Mouse (Mus musculus) c-Kit-positive CD71-negative TER-119-negative erythroid progenitor cells, embryonic 14.5 days (primary cell): ENCODE data around the gene Fgfr2.

ENCODE experiments used
- DNase-seq: peaks from one replicate; pipeline ENCODE4 v3.0.0-alpha.2; 2013; ENCODE audit warnings: low read depth

The Fgfr2 gene

DNA sequence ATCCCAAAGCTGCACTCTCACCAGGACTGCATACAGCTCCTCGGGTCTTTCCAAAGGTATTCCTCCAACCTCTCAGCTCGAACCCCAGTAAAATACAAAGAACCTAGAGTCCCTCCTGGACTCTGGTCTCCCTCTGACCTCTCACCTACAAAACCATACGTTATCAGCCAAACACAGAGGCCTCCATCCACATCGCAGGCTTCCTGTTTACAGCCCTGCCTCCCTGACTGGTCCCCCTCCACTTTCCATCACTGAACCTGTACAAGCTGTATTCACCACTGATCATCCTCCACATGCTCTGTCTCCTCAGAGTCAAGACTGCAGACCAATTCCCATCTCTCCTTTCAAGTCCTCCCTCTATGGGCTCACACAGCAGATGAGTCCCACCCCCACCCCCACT, 628.9 kb downstream of the Fgfr2 start:
- no peak for DNase-seq

DNA sequence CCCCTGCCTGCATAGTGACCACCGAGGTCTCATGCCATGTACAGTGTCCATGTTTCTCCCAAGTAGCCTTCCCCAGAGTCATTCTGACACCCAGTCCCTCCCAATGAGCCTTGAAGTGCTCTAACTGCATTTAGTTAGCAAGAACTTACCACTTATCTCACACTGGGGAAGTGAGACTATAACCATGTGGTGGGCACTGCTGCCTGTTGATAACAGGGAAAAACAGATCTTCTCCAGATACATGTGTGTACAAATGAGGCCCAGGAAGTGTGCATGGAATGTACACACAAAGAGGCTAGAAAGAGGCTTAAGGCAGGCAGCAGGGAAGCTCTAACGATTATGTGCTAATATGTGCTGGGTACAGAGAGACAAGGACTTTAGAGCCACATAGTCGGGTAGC, 629.5 kb downstream of the Fgfr2 start:
- peak; percentile 14 for DNase-seq

DNA sequence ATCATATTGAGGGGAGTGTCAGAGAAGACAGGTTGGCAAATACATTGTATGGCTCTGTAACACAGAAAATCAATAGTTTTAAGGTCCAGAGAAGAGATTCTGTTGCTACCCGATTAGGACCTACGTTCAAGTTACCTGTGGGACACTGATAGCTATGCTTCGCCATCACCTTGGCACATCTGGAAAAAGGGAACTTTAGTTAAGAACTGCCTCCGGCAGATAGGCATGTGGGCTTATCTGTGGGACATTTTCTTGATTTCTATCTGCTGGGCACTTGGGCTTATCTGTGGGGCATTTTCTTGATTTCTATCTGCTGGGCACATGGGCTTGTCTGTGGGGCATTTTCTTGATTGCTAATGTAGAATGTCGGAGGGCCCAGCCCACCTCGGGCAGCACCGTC, 631.2 kb downstream of the Fgfr2 start:
- no peak for DNase-seq

DNA sequence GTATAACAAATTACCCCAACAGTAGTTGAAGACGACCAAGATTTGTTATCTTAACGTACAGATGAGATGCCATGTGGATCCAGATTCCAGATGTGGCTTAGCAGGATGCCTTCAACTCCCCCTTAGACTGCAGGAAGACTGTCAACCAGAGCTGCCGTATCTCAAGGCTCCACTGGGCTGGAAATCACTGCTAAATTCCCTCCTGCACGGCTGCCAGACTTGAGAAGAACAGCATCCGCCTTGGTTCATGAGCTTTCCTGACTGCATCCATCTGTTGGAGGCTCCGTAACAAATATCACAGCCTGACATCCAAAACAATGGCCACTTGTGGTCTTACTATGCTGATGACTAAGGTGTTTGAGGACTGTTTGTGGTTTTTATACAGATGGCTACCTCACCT, 635.8 kb downstream of the Fgfr2 start:
- DNase-seq: no peak

DNA sequence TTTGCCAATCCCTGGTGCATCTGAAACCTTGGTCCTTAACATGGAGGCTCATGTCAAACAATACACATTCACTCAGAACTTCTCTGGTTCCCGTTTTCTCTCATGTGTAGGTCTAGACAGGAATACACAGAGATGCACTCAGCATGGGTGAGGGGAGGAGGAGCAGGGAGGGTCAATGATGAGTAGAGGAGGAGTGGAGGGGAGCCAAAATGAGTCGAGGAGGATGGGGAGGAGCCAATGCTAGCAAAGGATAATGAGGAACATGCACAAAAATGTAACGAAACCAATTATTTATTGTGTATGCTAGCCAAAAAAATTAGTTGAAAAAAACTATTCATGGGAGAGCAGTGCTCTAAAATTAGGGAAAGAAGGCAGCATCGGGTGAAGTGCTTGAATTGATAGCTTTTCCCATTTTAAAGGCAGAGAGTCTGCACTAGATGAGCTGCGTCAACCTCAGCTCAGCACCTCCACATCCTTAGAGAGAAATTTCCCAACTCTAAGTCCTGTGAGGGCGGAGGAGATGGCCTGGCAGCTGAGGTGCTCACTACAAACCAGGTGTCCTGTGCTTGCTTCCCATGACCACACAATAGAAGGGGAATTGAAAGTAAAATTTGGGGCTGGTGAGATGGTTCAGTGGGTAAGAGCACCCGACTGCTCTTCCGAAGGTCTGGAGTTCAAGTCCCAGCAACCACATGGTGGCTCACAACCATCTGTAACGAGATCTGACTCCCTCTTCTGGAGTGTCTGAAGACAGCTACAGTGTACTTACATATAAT, 636.6 kb downstream of the Fgfr2 start:
- DNase-seq: no peak

DNA sequence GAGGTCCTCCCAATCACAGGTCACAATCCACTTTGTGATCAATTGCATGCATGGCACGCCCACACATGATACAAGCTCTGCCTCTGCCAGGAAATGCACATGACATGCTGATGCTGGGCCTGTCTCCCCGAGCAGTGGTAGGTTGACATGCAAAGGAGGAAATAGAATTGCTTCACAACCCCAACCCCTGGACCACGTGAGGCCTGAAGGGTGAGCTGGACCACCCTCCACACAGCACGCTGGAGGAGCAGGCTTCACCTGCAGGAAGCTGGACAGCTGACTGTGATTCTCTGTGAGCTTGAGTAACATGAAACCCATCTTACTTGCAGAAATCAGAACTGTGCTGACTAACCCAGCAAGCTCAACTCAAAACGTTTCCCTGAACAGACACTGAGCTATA, 638.7 kb downstream of the Fgfr2 start:
- no peak for DNase-seq

DNA sequence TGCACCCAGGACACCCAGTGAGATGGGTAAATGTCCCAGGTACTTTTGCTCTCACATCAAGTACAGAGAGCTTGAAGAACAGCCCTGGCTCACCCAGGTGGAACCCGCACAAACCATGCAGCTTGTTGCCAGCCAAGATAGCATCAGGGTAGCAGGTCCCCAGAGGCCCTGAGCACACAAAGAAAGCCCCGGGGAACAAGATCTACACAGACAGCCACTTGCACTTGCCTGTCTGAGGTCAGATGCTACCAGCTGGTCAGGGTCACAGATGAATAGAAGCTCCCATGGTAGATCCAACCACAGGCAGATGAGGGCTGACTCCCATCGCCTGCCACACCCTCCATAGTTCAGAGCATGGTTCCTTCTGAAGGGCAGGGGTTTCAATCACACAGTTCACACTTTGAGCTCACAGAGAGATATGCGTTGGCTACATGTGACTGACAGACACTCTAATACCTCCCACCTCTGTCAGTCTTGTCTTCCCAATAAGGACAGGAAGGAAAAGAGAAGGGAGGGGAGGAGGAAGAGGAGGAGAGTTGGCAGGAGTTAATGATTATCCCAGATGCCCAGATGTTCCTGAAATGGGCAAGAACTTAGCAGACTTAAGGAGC, 642.3 kb downstream of the Fgfr2 start:
- no peak for DNase-seq

DNA sequence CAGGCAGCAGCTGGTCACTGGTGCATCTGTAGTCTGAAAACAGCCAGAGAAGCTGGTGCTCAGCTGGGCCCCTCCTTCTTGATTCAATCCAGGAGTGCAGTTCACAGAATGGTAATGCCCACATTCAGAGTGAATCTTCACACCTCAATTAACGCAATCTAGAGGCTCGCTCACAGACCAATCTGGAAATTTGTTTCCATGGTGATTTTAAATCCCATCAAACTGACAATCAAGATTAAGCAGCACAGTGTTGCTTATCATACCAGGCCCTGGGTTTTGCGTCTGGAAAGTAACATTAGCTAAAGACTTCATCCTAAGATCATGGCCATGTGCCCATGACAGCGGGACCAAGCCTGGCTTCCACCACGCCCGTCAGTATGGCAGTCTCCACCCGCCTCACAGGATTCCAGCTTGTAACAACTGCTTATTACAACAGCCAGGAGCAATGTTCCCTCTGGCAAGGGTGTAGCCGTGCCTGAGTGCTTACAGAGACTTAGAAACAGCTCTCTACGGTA, 644.8 kb downstream of the Fgfr2 start:
- DNase-seq: no peak

DNA sequence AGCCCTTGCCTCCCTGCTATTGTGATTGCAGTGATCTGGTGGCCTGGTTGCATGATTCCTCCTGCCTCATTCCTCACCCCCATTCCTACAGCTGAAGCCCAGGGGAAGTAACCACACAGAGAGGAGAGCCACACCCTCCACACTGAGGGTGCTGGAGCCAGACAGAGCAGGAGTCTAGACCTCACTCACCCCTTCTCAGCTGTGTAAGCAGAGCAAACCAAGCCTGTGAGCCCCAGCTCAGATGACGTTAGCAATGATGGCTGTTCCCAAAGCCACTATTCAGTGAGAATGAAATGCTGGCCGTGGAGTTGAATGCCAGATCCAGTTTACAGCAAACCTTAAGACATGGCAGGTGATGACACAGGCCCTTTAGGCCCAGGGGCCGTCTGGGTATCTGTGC, 645.4 kb downstream of the Fgfr2 start:
- DNase-seq: no peak

DNA sequence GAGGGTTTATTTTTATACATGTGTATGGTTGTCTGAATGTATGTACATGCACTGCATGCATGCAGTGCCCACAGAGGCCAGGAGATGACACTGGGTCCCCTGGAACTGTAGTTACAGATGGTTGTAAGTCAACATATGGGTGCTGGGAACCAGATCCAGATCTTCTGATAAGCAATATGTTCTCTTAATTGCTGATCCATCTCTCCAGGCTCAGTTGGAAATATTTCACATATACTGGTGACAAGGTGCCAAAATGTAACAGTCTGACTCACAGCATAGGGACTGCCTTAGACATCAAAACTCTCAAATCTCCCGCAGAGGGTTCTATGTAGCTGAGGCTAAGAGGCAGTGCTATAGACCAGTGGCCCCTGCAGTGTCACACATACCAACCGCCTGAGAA, 646.7 kb downstream of the Fgfr2 start:
- DNase-seq: no peak

DNA sequence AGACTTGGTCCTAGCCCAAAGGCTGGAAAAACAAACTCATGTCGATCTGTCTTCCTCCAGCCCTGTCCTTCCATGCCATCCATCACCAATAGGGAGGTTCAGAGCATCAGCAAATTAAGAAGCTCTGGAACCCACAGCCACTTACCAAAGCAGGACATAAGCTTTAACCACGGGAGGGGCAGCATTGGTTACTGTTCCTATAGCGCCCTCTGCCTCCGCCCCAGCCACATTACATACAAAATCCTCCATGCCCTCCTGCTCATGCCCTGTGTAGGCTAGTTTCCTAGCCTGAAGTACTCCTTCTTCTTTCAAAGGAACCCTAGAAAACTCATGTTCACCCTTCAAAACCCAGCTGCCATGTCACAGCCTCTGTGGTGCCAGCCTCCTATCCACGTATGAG, 648.1 kb downstream of the Fgfr2 start:
- DNase-seq: peak; percentile 55

DNA sequence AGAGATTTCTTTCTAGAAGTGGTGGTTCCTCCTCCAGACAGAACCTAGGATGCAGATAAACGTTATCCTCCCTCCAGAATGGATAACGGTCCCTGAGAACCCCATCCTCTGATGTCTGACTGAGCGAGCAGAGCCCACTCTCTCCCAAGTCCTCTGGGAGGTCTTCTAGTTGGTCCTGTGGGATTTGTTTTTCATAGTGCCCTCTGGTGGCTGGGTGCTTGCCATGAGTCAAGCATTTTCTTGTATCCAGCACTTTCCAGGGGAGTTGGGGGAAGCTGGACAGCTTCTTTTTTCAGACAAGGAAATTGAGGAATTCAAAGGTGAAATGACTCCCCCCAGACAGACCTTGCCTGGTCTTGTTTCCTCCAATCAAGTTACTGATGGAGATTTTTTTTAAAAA, 651.8 kb downstream of the Fgfr2 start:
- DNase-seq: peak; percentile 39

DNA sequence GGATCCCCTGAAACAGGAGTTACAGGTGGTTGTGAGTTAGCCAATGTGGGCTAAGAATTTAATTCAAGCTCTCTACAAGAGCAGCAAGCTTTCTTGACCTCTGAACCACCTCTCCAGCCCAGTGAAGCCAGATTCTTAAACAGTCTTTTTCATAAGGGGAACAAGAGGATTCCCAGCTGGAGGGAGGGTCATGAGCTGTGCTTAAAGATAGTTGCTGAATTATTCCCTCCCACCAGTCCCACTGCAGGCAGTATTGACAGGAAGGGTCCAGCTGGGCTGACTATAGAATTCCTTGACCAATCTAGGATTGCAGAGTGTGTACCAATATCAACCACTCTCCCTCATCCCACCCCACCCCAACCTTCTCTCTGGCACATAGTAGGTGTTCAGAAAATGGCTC, 654.8 kb downstream of the Fgfr2 start:
- DNase-seq: no peak

DNA sequence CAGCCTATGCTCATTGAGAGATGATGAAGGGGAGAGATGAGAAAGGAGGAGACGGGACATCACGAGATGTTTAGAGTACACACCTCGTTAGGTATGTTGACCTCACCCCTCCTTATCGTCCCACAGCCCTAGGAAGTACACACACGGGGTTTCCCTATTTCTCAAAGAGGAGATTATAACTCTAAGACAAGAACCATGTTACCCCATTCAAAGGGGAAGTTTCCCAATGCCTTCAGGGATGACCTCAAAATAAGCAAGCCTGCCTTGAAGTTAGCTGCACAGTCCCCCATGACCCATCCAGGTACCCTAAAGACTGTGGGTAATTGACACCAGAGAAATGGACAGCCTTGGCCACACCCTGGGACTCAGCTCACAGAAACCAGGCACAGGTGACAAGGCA, 657.3 kb downstream of the Fgfr2 start:
- peak; percentile 14 for DNase-seq

DNA sequence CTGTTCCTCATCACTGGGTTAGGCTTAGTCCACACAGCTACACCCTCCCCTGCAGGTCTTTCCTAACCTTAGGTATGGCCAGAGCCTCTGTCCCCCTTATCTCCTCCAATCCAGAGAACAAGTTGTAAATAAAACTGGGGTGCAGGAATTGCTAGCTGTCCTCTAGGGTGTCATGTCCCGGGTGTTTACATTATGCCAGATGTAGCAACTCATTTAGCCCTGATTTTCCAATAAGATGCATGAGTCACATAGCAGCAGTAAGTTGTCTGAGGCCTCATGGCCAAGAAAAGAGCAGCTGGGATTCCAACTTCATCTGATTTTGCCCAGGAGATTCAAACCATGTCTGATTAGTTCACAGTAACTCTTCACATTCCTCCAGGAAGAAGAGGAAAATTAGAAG, 658.3 kb downstream of the Fgfr2 start:
- no peak for DNase-seq

DNA sequence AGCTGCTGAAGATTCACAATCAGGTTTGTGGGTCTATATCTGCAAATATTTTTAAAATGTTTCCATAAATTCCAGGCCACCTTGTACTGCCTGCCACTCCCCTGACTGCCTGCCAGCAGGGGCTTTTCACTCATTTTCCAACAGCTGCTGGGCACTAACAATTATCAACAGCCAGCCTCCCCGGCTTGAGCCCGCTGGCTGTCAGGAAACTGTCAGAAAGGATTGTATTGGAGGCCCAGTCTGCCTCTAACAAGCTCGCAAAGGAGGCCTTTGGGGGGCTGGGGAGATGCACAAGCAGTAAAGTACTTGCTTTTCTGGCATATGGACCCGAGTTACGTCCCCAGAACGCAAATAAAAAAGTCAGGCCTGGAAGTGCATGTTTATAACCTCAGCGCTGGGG, 664.7 kb downstream of the Fgfr2 start:
- no peak for DNase-seq

DNA sequence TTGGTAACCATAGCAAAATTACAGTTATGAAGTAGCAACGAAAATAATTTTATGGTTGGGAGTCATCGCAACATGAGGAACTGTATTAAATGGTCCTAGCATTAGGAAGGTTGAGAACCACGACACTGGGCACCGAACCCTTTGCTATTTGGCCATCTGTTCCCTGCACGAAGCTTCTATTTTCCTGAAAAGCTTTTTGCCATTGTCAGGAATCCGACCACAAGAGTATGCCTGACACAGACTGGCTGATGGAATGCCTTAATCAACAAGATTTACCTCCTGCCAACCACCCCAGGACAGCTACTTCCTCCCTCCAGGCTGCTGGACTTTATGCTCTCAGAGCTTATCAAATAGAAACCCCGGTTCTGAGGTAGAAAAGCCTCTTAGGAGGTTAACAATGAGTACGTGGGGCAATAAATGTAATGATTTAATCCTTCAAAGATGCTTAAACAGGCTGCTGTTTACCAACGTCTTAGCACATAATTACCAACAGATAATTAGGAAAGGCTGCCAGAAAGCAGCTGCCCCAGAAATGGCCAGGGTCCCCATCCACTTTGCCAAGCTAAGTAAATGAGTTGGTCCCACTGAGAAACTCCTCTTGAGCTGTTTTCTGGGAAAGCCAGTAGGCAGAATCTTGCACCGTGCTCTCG, 668.0 kb downstream of the Fgfr2 start:
- no peak for DNase-seq

DNA sequence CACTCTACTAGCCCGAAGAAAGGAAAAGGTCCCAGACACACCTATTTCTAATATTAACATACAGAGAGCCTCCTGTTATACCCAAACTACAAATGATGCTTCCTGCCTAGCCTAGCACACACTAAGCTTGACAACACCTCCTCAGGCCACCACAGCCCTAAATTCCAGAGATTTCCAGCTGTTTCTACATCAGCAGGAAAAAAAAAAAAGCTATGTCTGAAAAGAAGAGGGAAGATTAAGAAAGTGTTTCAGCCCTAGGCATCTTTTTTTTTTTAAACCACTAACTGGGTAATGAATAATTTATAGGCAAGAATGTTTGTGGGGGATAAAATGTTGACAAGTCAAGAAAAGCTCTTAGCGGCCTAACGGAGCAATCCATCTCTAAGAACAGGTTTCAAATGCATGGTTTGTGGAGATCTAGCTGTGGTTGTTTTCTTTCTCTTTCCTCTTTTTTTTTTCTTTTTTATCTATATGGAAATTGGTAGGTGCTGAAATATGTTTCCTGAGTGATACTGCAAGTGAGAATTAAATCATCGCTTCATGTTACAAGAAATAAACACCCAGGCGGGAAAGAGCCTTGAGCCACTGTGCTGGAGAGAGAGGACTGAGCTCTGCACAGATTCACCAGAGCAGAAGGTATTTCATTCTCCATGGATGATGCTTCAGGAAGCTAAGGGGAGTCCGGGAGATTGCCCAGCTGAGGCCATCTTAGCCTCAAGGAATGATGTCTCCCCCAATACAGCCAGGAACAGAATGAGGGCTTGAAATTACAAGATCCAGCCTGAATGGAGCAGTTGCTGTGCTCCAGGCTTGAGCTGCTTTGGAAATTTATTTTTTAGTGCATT, 673.0 kb downstream of the Fgfr2 start:
- DNase-seq: no peak

DNA sequence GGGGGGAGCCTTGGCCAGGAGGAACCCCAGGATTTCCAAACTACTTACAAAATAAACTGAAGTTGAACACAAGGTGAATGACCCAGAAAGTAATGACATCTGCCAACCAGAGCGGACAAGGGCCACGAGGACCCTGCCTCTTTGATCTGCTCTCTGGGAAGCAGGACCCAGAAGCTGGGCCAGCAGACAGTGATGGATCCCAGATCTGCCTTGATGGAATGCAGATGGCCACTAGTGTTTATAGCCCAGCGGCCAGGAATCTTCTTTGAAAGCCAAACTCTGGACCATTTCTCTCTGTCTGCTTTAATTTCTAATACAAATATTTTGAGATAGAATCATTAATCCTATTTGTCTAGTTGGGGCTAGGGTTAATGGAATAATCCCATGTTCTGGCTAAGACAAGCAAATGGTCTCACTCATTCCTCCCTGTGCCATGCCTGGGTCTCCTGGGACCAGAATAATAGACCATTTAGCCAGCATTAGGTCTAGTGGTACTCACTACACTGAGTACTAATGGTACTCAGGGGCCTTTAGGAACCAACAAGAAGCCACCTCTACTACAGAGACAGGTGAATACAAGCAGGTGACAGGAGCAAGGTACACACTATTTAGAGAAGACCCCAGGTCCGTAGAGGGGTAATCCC, 674.5 kb downstream of the Fgfr2 start:
- no peak for DNase-seq

DNA sequence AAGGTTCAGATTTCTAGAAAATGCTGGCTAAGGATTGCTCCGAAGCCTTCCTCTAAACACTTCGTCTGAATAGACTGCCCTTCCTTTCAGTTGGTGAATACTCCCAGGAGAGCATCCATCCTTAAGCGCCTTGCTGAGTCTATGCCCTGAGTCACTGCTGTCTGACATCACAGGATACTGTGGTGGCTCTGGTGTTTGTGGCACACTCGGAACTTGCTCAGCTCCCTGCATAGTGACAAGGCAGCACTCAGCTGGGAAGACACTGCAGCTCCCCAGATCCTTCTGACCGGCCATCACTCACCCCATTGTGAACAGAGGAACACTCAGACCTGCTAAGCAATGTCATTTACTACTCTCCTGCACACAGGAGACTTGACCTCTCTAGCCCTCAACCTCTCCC, 675.6 kb downstream of the Fgfr2 start:
- no peak for DNase-seq

DNA sequence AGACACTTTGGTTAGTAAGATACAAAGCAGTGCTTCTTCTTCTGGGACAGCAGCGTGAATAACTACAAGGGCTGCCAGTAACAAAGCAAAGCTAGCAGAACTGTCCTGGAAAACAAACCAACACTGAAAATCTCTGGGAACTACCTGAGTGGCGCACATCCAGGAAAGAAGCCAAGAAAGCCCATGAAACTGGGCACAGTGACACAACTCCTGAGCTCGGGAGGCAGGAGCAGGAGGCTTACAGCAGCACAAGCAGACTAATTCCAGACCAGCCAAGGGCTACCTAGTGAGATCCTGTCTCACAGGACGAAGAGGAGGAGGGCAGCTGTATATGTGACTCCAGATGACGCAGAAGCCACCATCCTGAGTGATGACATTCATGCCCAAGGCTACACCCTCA, 676.3 kb downstream of the Fgfr2 start:
- DNase-seq: no peak

DNA sequence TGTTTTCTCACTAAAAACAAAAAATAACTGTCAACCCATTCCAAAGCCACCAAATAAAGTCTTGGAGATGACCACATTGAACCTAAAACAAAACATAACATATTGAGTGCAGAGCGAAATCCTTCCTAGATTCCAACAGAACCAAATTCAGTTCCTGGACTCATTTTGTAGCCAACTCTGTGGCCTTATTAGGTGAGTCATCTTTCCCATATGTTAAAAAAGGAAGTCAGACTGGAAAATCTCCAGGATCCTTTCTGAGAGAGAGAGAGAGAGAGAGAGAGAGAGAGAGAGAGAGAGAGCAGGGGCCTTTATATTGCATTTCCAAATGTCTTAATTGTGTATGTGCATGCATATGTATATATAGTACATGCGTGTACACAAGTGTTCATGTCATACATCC, 678.9 kb downstream of the Fgfr2 start:
- no peak for DNase-seq
